Mouse (Mus musculus) heart, adult 2 months (tissue): ENCODE results near the gene Agrp. TPM values are rescaled to one million over a fixed set of nuclear protein-coding genes. Genes with fewer than 3 reads are reported as not detected.

Experiments used
- DNase-seq, 2 experiments: peaks; one replicate each; pipeline ENCODE4 v3.0.0; 2021
- H3K27ac ChIP-seq: fragments of 200-600 bp; 2 replicates; pipeline ENCODE4 v1.8.1; 2022
- H3K27me3 ChIP-seq: fragments of 200-500 bp; 2 replicates; pipeline ENCODE4 v1.6.1; 2012; ENCODE audit warnings: mild to moderate bottlenecking, low read length, inconsistent platforms, mixed read lengths; ENCODE audit not compliant: control insufficient read depth, insufficient read depth
- H3K36me3 ChIP-seq: fragments of 200-500 bp; 2 replicates; pipeline ENCODE4 v1.6.1; 2012; ENCODE audit warnings: low read length, inconsistent platforms; ENCODE audit not compliant: control insufficient read depth, insufficient read depth
- H3K4me1 ChIP-seq: fragments of 200-500 bp; 2 replicates; pipeline ENCODE4 v1.6.1; 2011; ENCODE audit warnings: low read length; ENCODE audit not compliant: control insufficient read depth, insufficient read depth
- H3K4me3 ChIP-seq: fragments of 200-600 bp; 2 replicates; pipeline ENCODE4 v1.8.1; 2022
- H3K79me2 ChIP-seq: fragments of 200-500 bp; replicated peaks from 2 replicates; pipeline ENCODE4 v1.6.1; 2012; ENCODE audit warnings: mild to moderate bottlenecking, inconsistent platforms, low read length, moderate library complexity, mixed read lengths; ENCODE audit not compliant: control insufficient read depth, insufficient read depth
- H3K9ac ChIP-seq: fragments of 200-500 bp; 2 replicates; pipeline ENCODE4 v1.6.1; 2012; ENCODE audit warnings: low read depth, mild to moderate bottlenecking, control low read depth, inconsistent platforms, low read length, mixed read lengths
- CTCF ChIP-seq: fragments of 200-600 bp; IDR thresholded peaks from 2 replicates; pipeline ENCODE4 v1.8.1; 2022; ENCODE audit warnings: antibody characterized with exemption, mild to moderate bottlenecking, moderate library complexity
- EP300 ChIP-seq: fragments of 200-500 bp; IDR thresholded peaks from 2 replicates; pipeline ENCODE4 v1.6.1; 2011; ENCODE audit warnings: low read depth, low read length, control low read depth; ENCODE audit not compliant: insufficient read depth
- POLR2A ChIP-seq: fragments of 200-500 bp; IDR thresholded peaks from 2 replicates; pipeline ENCODE4 v1.6.1; 2011; ENCODE audit warnings: mild to moderate bottlenecking, low read depth, low read length, control low read depth; ENCODE audit not compliant: insufficient read depth
- WGBS: fragments of 180-500 bp; shearing (Covaris S2); methylation state at CpG from one replicate; pipeline ENCODE4 v1.1.7; 2018; 5-methylcytosine and 5-hydroxymethylcytosine counted together
- intact Hi-C: fragments of 180-260 bp; cut with DNase I; formaldehyde crosslinking; loops from one replicate; pipeline ENCODE4 v1.15.1; 2025
- polyA plus RNA-seq: library from polyadenylated mRNA; depleted of rRNA; stranded (reverse); fragments of >200 nt; gene quantifications from 2 replicates; pipeline ENCODE4 v1.2.3, GENCODE M21; 2012
- total RNA-seq, 2 experiments: library from RNA; stranded (reverse); gene quantifications; 2 replicates each; pipeline ENCODE4 v1.2.3; 2021

Agrp gene
- total and polyA plus RNA-seq, 3 experiments: 0.31 TPM; not detected in 2

DNA sequence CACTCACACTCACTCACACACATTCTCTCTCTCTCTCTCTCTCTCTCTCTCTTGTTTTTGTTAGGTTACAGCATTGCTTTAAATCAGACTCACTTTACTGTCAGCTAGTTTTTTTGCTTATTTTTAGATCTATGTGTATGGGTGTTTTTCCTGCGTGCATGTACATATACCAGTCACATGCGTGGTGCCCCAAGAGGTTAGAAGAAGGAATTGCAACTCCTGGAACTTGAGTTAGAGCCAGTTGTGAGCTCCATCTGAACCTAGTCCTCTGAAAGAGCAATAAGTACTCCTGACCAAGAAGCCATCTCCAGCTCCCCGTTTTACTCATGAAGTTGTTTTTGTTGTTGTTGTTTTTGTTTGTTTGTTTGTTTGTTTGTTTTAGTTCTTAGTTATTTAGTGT lies 24.0 kb upstream of the Agrp start:
- intact Hi-C loops: no loop called here
- no peak for DNase-seq
- WGBS: 49% methylated on average over 3 of the region's 3 CpGs

DNA sequence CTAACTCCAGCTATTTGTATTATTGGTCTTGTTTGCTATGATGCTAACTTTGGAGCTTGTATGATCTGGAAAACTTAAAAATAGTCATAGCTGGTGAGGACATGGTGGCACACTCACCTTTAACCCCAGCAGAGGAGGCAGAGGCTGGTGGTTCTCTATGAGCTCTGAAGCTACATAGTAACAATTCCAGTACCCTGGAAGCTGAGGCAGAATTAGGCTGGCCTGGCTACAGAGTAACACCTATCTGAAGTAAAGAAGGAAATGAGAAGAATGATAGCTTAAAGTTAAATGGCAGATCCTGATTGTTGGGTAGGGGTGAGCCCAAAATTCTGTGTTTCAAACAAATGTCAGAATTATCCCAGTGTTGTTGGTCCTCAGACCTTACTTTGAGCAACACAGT lies 20.4 kb upstream of the Agrp start:
- no peak for TF ChIP-seq POLR2A
- TF ChIP-seq CTCF: no peak
- TF ChIP-seq EP300: no peak
- no peak overlapping the region for H3K27ac ChIP-seq
- H3K27me3 ChIP-seq: no peaks in the 10 kb centered on the region
- no peaks in the 10 kb centered on the region; the same call in 1 of the 2 replicates for H3K4me1 ChIP-seq
- intact Hi-C loops: no loop called here
- DNase-seq: no peak
- peaks cover 12% of the 10 kb centered on the region for H3K36me3 ChIP-seq
- H3K4me3 ChIP-seq: no peak overlapping the region
- peaks cover 1% of the 10 kb centered on the region; the same call in 1 of the 2 replicates for H3K79me2 ChIP-seq
- H3K9ac ChIP-seq: no peak overlapping the region

More for the DNA sequence above, 24.0 kb upstream of the Agrp start:
- Histone ChIP-seq H3K79me2 (peaks cover 1% of the 10 kb centered on the region; the same call in 1 of the 2 replicates), H3K27ac (no peak overlapping the region), H3K4me3 (no peak overlapping the region), H3K36me3 (peaks cover 2% of the 10 kb centered on the region; the same call in 1 of the 2 replicates), H3K27me3 (no peaks in the 10 kb centered on the region), H3K4me1 (no peaks in the 10 kb centered on the region), H3K9ac (no peak overlapping the region)
- TF ChIP-seq POLR2A: no peak
- peak; percentile 71 for TF ChIP-seq CTCF

DNA sequence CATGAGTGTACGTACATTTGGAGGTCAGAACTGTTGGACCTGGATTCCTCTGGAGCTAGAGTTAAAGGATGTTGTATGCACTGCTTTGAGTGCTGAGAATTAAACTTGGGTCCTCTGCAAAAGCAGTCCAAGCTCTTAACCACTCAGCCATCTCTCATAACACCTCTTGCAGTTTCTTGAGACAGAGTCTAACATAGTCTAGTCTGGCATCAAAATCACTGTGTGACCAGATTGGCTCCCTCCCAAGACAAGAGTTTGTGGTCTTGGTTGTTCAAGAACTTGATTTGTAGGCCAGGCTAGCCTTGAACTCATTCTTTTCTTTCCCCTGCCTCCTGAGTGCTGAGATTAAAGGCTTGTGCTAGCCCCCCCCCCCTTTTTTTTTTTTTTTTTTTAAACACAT lies 11.7 kb upstream of the Agrp start:
- Histone ChIP-seq H3K27ac (no peak overlapping the region), H3K79me2 (peaks cover 7% of the 10 kb centered on the region), H3K4me3 (no peak overlapping the region), H3K27me3 (no peaks in the 10 kb centered on the region), H3K9ac (no peak overlapping the region), H3K4me1 (peaks cover 3% of the 10 kb centered on the region), H3K36me3 (peaks cover 14% of the 10 kb centered on the region)
- intact Hi-C loops: no loop called here
- TF ChIP-seq EP300 (no peak), CTCF (no peak), POLR2A (no peak)
- WGBS: 98% methylated on average over 1 of the region's 1 CpGs
- DNase-seq: no peak

DNA sequence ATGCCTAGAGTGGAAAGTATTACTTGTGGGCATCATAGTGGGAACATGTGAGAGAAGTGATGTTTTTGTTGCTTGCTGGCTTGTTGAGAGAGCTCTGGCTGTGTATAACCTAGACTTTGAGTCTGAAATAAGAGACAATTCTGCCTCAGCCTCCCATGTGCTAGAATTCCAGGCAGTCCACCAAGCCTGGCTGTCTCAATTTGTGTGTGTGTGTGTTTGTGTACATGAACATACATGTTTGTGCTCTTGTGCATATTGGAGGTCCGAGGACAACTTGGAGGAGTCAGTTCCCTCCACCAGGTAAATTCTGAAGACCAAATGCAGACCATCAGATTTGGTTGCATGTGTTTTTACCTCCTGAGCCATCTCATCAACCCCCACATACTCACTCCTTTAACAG lies 8.0 kb upstream of the Agrp start:
- Histone ChIP-seq H3K4me3 (no peak overlapping the region), H3K36me3 (peaks cover 19% of the 10 kb centered on the region), H3K9ac (no peak overlapping the region), H3K4me1 (peaks cover 2% of the 10 kb centered on the region), H3K79me2 (peaks cover 8% of the 10 kb centered on the region), H3K27ac (no peak overlapping the region), H3K27me3 (no peaks in the 10 kb centered on the region)
- intact Hi-C loops: no loop called here
- 81% methylated on average over 1 of the region's 1 CpGs for WGBS
- DNase-seq: no peak
- TF ChIP-seq CTCF (no peak), POLR2A (no peak), EP300 (no peak)

DNA sequence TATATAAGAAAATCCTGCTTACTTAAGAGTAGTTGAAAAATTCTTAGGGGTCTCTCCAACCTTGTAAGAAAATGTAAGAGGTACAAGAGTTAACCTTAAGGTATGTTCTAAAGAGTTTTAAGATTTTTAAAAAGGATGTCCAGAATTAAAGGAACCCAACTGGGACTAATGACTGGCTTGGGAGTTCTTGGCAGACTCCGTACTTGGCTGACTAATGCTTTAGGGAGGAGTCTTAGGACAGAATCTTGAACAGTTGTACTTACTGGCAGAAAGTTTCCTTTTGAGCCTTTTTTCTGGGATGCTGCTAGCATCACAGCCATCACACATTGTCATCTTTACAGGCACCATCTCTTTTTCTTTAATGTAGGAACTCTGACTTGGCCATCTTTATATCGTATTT lies 3.3 kb upstream of the Agrp start:
- TF ChIP-seq POLR2A: no peak
- TF ChIP-seq EP300: no peak
- TF ChIP-seq CTCF: no peak
- Histone ChIP-seq H3K4me3 (no peak overlapping the region), H3K79me2 (peaks cover 12% of the 10 kb centered on the region), H3K4me1 (peaks cover 11% of the 10 kb centered on the region), H3K36me3 (peaks cover 24% of the 10 kb centered on the region), H3K27ac (no peak overlapping the region), H3K9ac (no peak overlapping the region), H3K27me3 (no peaks in the 10 kb centered on the region)
- DNase-seq: no peak
- intact Hi-C loops: no loop called here
- WGBS: 18% methylated on average over 2 of the region's 2 CpGs

DNA sequence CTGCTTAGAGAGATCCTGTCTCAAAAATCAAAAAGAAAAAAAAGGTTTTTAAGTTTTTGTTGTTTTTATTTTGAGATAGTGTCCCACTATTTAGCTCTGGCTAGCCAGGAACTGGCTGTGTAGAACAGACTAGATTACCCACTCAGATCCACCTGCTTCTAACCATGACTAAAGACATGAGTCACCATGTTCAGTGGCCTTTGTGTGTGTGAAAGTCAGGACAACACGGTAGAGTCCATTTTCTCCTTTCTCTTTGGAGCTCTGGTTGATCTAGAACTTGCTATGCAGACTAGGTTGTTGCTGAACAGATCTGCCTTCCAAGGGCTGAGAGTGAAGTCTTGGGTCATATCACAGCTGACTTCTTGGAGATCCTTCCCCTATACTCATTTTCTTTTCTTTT lies 2.6 kb upstream of the Agrp start:
- Histone ChIP-seq H3K27ac (no peak overlapping the region), H3K4me3 (no peak overlapping the region), H3K27me3 (no peaks in the 10 kb centered on the region), H3K9ac (no peak overlapping the region), H3K4me1 (peaks cover 11% of the 10 kb centered on the region), H3K79me2 (peaks cover 9% of the 10 kb centered on the region), H3K36me3 (peaks cover 21% of the 10 kb centered on the region)
- DNase-seq: no peak
- TF ChIP-seq EP300: no peak
- TF ChIP-seq POLR2A: no peak
- no peak for TF ChIP-seq CTCF
- intact Hi-C loops: loop anchor here (5.0 kb wide), 3 partner anchors 62 to 117 kb away; partner anchors contain the start of genes Acd, Atp6v0d1, Gfod2 and Pard6a
- 32% methylated on average over 1 of the region's 1 CpGs for WGBS

DNA sequence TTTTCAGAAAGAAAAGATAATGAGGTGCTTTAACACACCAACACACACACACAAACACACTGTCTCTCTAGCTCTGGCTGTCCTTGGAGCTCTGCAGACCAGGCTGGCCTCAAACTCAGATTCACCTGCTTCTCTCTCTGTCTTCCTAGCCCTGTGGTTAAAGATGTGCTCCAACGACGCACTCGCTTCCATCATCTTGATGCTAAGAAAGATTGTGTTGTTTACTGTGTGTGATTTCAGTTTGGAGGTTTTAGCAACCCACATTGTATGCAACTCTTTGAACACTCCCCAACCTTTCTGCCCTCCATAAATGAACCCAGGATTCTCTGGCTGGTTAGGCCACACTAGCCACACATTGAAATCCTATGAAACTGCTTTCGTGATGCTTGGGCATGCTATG lies 1.3 kb upstream of the Agrp start:
- intact Hi-C loops: loop anchor here (5.0 kb wide), 3 partner anchors 64 to 119 kb away; partner anchors contain the start of genes Acd, Atp6v0d1, Gfod2 and Pard6a
- Histone ChIP-seq H3K4me3 (no peak overlapping the region), H3K36me3 (peaks cover 18% of the 10 kb centered on the region), H3K9ac (peak overlapping the region; percentile 37; the same call in 1 of the 2 replicates), H3K27ac (no peak overlapping the region), H3K27me3 (no peaks in the 10 kb centered on the region), H3K79me2 (peaks cover 7% of the 10 kb centered on the region), H3K4me1 (peaks cover 11% of the 10 kb centered on the region)
- WGBS: 71% methylated on average over 4 of the region's 4 CpGs
- no peak for DNase-seq
- TF ChIP-seq EP300: no peak
- no peak for TF ChIP-seq POLR2A
- no peak for TF ChIP-seq CTCF
